Mouse (Mus musculus) stomach, postnatal 0 days (tissue): Measurements from ENCODE around the gene Bag6. TPM values are rescaled to one million over a fixed set of nuclear protein-coding genes. Genes with fewer than 3 reads are reported as not detected.

ENCODE experiments used
- ATAC-seq: fragments of 200-750 bp; cut with Nextera tagmentation; 2 replicates; pipeline ENCODE4 v1.8.0; 2017; ENCODE audit not compliant: low FRiP score, low TSS enrichment
- DNase-seq: peaks from one replicate; pipeline ENCODE4 v3.0.0-alpha.2; 2016; ENCODE audit warnings: low spot score
- H3K27ac ChIP-seq: fragments of 300-500 bp; sonication (generic); replicated peaks from 2 replicates; pipeline ENCODE4 v1.5.1; 2014; ENCODE audit warnings: mild to moderate bottlenecking, control low read depth
- H3K27me3 ChIP-seq: fragments of 300-500 bp; sonication (generic); 2 replicates; pipeline ENCODE4 v1.6.1; 2014; ENCODE audit warnings: low read length; ENCODE audit not compliant: control insufficient read depth, insufficient read depth
- H3K36me3 ChIP-seq: fragments of 300-500 bp; sonication (generic); 2 replicates; pipeline ENCODE4 v1.6.1; 2014; ENCODE audit warnings: low read length, mixed read lengths; ENCODE audit not compliant: control insufficient read depth, insufficient read depth
- H3K4me1 ChIP-seq: fragments of 300-500 bp; sonication (generic); replicated peaks from 2 replicates; pipeline ENCODE4 v1.6.1; 2014; ENCODE audit warnings: antibody characterized with exemption; ENCODE audit not compliant: control insufficient read depth, insufficient read depth
- H3K4me2 ChIP-seq: fragments of 300-500 bp; sonication (generic); replicated peaks from 2 replicates; pipeline ENCODE4 v1.6.1; 2014; ENCODE audit warnings: low read depth, mild to moderate bottlenecking, control low read depth, moderate library complexity
- H3K4me3 ChIP-seq: fragments of 300-500 bp; sonication (generic); 2 replicates; pipeline ENCODE4 v1.5.1; 2014; ENCODE audit warnings: low read depth, low read length, control low read depth
- H3K9ac ChIP-seq: fragments of 300-500 bp; sonication (generic); 2 replicates; pipeline ENCODE4 v1.6.1; 2014; ENCODE audit warnings: mild to moderate bottlenecking, low read length, control low read depth, mixed read lengths
- H3K9me3 ChIP-seq: fragments of 300-500 bp; sonication (generic); 2 replicates; pipeline ENCODE4 v1.6.1; 2016; ENCODE audit warnings: low read length; ENCODE audit not compliant: control insufficient read depth
- CTCF ChIP-seq: IDR thresholded peaks from 2 replicates; pipeline ENCODE4 v1.5.1; 2016; ENCODE audit warnings: antibody characterized with exemption, low read depth, mild to moderate bottlenecking, moderate library complexity
- EP300 ChIP-seq: optimal IDR thresholded peaks from 2 replicates; pipeline ENCODE3; 2016; ENCODE audit warnings: antibody characterized with exemption
- WGBS: fragments of 180-500 bp; shearing (Covaris S2); extraction: QIAGEN DNeasy Blood & Tissue Kit; methylation state at CpG from one replicate; pipeline ENCODE4 v1.1.7; 2014; 5-methylcytosine and 5-hydroxymethylcytosine counted together
- polyA plus RNA-seq: library from polyadenylated mRNA; unstranded; fragments of >200 nt; fragmentation: Nextera tagmentation; extraction: Ambion mirVana; gene quantifications from 2 replicates; pipeline ENCODE4 v1.2.1, GENCODE M21; 2015

Bag6 gene
- polyA plus RNA-seq, 1 experiment from 2014 or later: 28.1 TPM

DNA sequence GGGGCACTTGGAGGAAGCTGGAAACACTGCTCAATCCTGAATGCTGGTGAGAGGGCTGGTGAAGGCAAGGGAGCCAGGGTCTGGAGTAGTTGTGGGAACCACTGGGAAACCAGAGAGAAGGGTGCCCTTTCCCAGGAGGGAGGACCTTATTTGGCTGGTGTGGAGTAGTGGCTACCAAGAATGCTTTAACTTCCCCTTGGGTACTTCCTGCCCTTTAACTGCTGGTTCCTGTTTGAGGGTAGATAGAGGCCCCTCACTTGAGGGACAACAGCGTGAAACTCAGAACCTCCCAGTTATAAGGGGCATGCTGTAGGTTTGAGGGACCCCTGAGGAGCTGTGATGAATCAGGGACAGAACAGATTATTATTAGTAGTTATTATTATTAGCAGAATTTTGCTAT lies 54.2 kb downstream of the Bag6 start:
- Histone ChIP-seq H3K27ac (no peak overlapping the region), H3K27me3 (no peaks in the 10 kb centered on the region), H3K4me1 (no peaks in the 10 kb centered on the region), H3K4me2 (no peak overlapping the region), H3K4me3 (no peak overlapping the region), H3K9me3 (no peaks in the 10 kb centered on the region), H3K36me3 (no peaks in the 10 kb centered on the region), H3K9ac (no peak overlapping the region)
- ATAC-seq (no peak), DNase-seq (no peak)
- 69% methylated on average over 1 of the region's 1 CpGs for WGBS
- TF ChIP-seq CTCF (no peak), EP300 (no peak)

DNA sequence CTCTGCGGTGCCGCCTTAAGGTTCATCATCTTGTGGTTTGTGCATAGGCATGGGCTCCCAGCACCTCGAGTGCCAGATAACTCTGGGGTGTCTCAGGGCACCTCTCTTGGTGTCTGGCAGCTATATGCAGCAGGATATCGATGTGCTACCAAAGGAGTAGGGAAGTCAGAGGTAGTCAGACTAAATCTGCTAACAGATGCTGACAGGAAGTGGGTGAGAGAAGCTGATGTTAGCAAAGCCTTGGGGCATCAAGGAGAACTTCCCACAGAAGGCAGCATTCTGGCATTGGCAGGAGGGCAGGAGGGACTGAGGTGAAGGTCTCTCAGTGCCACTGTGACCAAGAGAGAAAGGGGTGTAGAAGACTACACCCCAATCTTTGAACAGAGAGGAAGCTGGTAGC lies 55.1 kb downstream of the Bag6 start:
- Histone ChIP-seq H3K36me3 (no peaks in the 10 kb centered on the region), H3K4me2 (no peak overlapping the region), H3K4me1 (no peaks in the 10 kb centered on the region), H3K27me3 (no peaks in the 10 kb centered on the region), H3K9ac (no peak overlapping the region), H3K4me3 (no peak overlapping the region), H3K9me3 (no peaks in the 10 kb centered on the region), H3K27ac (no peak overlapping the region)
- no peak for TF ChIP-seq CTCF
- TF ChIP-seq EP300: no peak
- no peak for ATAC-seq
- WGBS: 63% methylated on average over 4 of the region's 4 CpGs
- no peak for DNase-seq

DNA sequence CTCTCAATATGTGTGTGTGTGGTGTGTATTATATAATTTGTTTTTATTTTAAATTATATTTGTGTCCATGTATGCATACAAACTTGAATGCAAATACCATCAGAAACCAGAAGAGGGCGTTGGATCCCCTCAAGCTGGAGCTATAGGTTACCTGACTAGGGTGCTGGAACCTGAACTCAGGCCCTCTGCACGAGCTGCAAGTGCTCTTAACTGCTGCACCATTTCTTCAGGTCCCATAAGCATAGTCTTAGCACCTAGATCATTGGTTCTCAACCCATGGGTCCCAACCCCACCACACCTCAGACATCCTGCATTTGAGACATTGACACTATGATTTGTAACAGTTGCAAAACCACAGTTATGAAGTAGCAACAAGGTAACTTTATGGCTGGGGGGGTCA lies 56.7 kb downstream of the Bag6 start:
- H3K9me3 ChIP-seq: no peaks in the 10 kb centered on the region

DNA sequence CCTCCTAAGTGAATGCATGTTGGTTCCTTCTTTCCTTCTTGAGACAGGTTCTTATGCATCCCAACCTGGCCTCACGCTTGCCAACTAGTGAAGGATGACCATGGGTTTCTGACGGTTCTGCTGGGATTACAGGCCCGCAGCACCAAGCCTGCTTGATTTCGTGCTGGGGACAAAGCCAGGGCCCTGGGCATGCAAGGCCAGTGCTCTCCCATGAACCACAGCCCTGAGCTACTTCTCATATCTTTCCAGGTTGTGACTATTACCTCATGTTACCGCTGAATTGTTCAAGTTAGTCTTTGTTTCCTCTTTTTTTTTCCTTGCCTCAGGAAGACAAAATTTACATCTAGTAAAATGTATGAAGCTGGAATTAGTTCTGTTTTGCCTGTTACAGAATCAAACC lies 57.9 kb downstream of the Bag6 start:
- Histone ChIP-seq H3K4me2 (no peak overlapping the region), H3K27me3 (no peaks in the 10 kb centered on the region), H3K9ac (no peak overlapping the region), H3K36me3 (no peaks in the 10 kb centered on the region), H3K27ac (no peak overlapping the region), H3K4me3 (no peak overlapping the region), H3K4me1 (no peaks in the 10 kb centered on the region), H3K9me3 (no peaks in the 10 kb centered on the region)
- ATAC-seq: no peak
- WGBS: 84% methylated on average over 5 of the region's 5 CpGs
- DNase-seq: no peak
- TF ChIP-seq CTCF (no peak), EP300 (no peak)

More for the DNA sequence above, 56.7 kb downstream of the Bag6 start:
- no peaks in the 10 kb centered on the region for H3K36me3 ChIP-seq
- 0 out of 2 replicates have a peak, but pooled peaks have one; percentile 8 for TF ChIP-seq CTCF
- TF ChIP-seq EP300: no peak
- WGBS: 55% methylated on average over 2 of the region's 2 CpGs
- no peak for ATAC-seq
- DNase-seq: no peak
- H3K27me3 ChIP-seq: no peaks in the 10 kb centered on the region
- no peak overlapping the region for H3K4me2 ChIP-seq
- H3K4me1 ChIP-seq: no peaks in the 10 kb centered on the region
- H3K9ac ChIP-seq: no peak overlapping the region
- H3K4me3 ChIP-seq: no peak overlapping the region
- H3K27ac ChIP-seq: no peak overlapping the region

DNA sequence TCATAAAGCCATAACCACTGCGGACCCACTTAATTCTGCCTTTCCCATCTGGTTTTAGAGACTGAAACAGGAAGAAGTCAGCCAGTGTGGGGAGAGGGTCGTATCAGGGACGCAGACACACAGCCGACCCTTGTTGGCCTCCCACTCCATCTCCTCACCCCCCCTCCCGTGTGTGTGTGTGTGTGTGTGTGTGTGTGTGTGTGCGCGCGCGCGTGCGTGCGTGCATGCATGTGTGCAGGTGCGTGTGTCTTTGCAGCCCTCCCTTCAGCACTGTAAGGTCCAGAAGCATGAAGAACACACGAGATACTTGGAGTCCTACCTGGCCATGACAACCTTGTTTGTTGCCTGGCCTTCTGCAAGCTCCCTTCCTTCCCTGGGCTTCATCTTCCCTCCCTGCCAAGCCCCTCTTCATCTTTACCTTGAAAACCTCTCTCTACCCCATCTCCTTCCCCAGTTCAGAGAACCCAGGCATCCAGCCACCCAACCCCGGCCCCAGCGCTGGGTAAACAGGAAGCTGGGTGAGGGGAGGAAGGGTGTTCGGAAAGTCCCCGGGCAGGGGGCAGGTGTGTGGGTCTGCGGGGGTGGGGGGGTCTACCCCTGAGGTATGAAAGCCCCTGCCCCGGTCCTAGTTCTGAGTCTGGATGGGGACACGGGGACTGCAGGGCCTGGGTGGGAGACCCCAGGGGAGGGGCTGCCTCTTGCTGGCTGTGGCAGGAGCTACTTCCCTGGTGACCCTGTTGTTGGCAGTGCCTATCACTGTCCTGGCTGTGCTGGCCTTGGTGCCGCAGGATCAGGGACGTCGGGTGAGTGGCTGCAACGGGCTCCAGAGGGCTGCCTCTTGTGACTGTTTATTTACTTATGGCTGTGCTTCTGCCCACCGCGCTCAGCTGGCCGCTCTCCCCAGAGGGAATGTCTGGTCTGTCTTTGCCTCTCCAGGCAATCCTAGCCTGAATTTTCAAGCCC lies 59.2 kb downstream of the Bag6 start, which contains the start of gene Ltb:
Ltb (plus strand) TSS at position 559 of the 963 bp plus-strand sequence.
- Histone ChIP-seq H3K27ac (no peak within 1 kb of the TSS), H3K9me3 (no peaks in the 10 kb centered on the region), H3K4me1 (no peaks in the 10 kb centered on the region), H3K4me2 (peak within 1 kb of the TSS; percentile 78), H3K9ac (no peak within 1 kb of the TSS; the same call in 1 of the 2 replicates), H3K36me3 (no peaks in the 10 kb centered on the region), H3K27me3 (no peaks in the 10 kb centered on the region), H3K4me3 (peak within 1 kb of the TSS; percentile 41)
- WGBS: 55% methylated on average over 28 of the region's 28 CpGs
- TF ChIP-seq CTCF: no peak
- TF ChIP-seq EP300: no peak
- ATAC-seq: no peak
- no peak for DNase-seq
